Mouse (Mus musculus) testis, postnatal 10 days (tissue): Measurements from ENCODE around the gene Gtf2h4.

Experiments used
- DNase-seq: peaks from one replicate; pipeline ENCODE4 v3.0.0; 2021; ENCODE audit warnings: low spot score

Gtf2h4 gene

DNA sequence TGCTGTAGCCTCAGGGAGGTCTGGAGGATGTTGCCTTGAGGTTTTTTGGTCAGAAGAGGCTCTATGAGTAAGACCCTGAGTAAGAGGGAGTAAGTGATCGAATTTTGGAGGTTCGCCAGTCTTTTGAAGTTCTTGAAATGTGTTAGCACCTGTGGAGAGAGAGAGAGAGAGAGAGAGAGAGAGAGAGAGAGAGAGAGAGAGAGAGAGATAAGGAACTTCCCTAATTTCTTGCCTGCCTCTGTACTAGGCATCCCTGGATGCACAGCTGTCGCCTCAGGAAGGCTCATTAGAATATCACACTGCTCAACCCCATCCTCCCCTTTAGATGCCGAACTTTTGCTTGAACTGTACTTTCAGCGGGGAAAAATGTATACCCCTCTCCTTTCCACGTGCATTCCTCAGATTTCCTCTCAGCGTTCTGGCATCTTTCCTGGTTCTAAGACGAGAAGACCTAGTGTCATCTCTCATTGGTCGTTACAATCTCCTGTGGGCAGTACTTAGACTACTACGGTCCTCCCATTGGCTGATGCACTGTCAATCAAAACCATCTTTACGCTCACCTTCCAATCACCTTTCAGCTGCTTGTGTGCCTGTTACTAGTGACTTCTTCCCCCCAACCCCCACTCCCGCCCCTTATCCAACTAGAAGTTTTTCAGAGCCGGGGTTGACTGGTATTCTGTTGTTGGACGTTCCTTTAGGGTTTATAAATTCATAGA is 34.9 kb downstream of the Gtf2h4 start:
- peak; percentile 84 for DNase-seq

DNA sequence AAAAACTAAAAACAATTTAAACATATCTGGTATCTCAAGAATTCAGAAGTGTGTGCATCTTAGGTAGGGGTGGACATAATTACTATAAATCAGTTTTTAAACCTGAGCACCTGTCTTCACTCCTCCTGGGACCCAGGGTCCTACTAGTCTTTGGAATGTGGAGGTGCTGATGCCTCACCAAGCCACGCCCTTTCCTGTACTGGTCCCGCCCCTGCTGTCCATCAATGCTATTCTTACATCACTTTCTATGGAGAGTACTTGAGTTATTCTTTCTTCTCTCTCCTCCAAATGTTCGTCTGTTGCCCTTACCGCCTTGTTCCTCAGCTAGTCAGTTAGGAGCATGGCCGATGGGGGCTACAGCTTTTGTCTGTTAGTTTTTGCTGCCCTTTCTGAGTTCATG is 37.2 kb downstream of the Gtf2h4 start:
- peak; percentile 69 for DNase-seq

DNA sequence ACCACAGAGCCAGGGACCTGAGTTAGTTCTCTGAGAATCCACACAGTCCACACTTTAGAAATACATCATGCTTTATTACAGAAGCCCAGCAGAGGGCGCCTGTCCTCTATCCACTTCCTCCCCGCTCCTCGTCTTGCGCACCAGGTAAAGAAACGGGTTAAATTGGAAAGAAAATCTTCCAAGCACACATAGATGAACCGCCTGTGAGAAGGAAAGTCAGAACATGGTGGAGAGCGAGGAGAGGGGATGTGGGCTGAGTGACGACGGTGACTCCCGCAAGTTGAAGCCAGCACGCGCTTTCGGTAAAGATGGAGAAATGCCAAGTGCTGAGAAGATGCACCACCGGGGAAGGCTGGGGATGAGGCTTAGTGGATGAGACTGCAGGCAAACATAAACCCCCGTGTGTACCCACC is 37.8 kb downstream of the Gtf2h4 start:
- DNase-seq: peak; percentile 84

DNA sequence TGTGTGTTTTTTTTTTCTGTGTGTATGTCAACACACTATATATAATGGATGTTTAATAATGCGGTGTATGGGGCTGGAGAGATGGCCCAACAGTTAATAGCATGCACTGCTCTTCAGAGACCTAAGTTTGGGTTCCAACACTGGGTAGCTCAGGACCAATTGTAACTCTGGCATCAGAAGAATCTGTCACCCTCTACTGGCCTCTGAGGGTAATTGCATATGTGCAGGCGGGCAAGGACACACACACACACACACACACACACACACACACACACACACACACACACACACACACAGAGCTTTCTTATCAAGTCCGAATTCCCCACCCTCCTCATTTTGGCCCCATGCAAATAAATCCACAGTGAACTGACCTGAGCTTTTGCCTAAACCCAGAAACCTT is 38.3 kb downstream of the Gtf2h4 start:
- DNase-seq: no peak

DNA sequence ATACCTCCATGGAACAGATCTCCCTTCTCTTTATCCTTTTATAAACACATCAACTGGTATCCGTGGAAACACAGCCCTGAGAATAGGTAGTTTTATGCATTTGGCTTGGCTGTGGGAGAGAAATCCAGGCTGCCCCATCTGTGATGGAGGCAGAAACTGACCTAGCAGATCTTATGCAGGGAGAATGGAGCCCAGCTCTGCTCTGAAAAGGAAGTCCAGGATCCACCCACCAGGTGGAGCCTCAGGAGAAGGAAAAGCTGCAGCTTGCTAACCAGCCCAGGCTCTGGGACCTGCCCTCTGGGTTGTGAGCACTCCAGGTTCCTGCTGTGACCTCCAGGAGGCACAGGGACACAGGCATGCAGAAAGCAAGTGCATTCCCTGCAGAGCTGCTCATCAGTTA is 39.5 kb downstream of the Gtf2h4 start:
- DNase-seq: peak; percentile 74

DNA sequence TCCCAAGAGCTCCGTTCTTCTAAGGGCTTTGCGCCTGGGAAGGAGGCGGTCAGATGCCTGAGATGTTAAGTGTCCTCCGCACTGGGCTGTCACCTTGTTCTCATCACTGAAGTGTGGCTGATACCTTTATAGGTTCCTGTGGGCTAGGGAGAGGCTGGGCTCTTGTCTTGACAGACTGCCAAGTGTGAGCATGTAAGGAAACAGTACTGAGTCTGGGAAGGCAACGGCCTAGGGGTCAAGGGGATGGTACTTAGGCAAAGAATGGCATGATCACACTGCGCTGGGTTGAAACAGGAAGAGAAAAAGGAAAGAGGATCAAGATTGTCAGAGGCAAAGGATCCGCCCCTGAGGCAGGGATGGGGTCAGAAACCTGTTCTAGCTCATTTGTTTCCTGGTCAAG is 47.0 kb downstream of the Gtf2h4 start, which contains the start of gene Gm9573:
Gm9573 (minus strand) TSS at position 101 of the 400 bp plus-strand sequence.
- DNase-seq: no peak
